Mouse (Mus musculus) CD4-positive naive resting alpha-beta T cell, adult 76 days (primary cell): ENCODE measurements around the gene Polr2b. TPM values are rescaled to one million over a fixed set of nuclear protein-coding genes. Genes with fewer than 3 reads are reported as not detected.

Source experiments
- total RNA-seq: library from RNA; stranded (reverse); gene quantifications from one replicate; pipeline ENCODE4 v1.2.4, GENCODE M21; 2023

Gene Polr2b
- total RNA-seq, result 41.6 TPM

GRCm38 (mm10) chr5:77309924-77310772, at the start of gene Polr2b, which contains the start of gene Noa1:
Gene Polr2b (plus strand): TSS chr5:77310147.
Gene Noa1 (minus strand): TSS chr5:77310084.

GRCm38 (mm10) chr5:77265081-77265670, 44.8 kb upstream of the Polr2b start, which contains the start of gene Rest:
Gene Rest (plus strand): TSS chr5:77265491.

Other genes with a start within 250 kb of the Polr2b start
- gene Hopx, start 195.0 kb upstream of the Polr2b start, total RNA-seq, result 12.5 TPM
- gene Spink2, start 98.7 kb upstream of the Polr2b start, total RNA-seq, result not detected
- gene Rest, start 44.7 kb upstream of the Polr2b start, total RNA-seq, result 31.7 TPM
- gene Noa1, start 63 bp upstream of the Polr2b start, total RNA-seq, result 14.3 TPM
- gene Igfbp7, start 97.9 kb downstream of the Polr2b start, total RNA-seq, result 3.5 TPM